In genomic region chr8:35964932-35965331, GRCm38 (mm10) we compare ENCODE assay signal across 23 mouse cellular contexts.
DNase-seq lines count a peak whose midpoint lies in the region; ATAC-seq and TF ChIP-seq lines count a peak whose summit lies in the region.
"Had no signal": no experiment of that assay in that cellular context is flagged by ENCODE, and none has a peak within 500 bp of the region (broad histone marks: within the 10 kb centered on the region; RNA-seq: fewer than 3 reads in every experiment).

No protein-coding gene starts in this region.

- peak overlapping the region; percentile 49 for H3K27ac ChIP-seq in heart, embryonic 12.5 days (ENCODE audit: poor library complexity, severe bottlenecking)
- no peak overlapping the region for H3K27ac ChIP-seq in kidney, postnatal 0 days
- no peak overlapping the region for H3K27ac ChIP-seq in hindbrain, embryonic 12.5 days
- H3K27ac ChIP-seq: embryonic facial prominence, embryonic 12.5 days; hindbrain, embryonic 13.5 days; liver, embryonic 13.5 days; stomach, embryonic 15.5 days had no signal

- H3K4me1 ChIP-seq in heart, embryonic 12.5 days (replicated peaks): peaks cover 26% of the 10 kb centered on the region
- no peaks in the 10 kb centered on the region; the same call in 1 of the 2 replicates for H3K4me1 ChIP-seq in kidney, postnatal 0 days (replicated peaks; ENCODE audit: insufficient read depth, low read length)
- peaks cover 9% of the 10 kb centered on the region; the same call in 1 of the 2 replicates for H3K4me1 ChIP-seq in hindbrain, embryonic 12.5 days
- H3K4me1 ChIP-seq: liver, embryonic 13.5 days; megakaryocyte, embryonic 14.5 days; stomach, embryonic 15.5 days had no signal

- intact Hi-C loops in heart, postnatal 10 days (cut with DNase I): no loop called here

- H3K36me3 ChIP-seq in heart, embryonic 12.5 days: no peaks in the 10 kb centered on the region
- no peaks in the 10 kb centered on the region for H3K36me3 ChIP-seq in kidney, postnatal 0 days (ENCODE audit: insufficient read depth, low read length)
- H3K36me3 ChIP-seq in hindbrain, embryonic 12.5 days: no peaks in the 10 kb centered on the region
- H3K36me3 ChIP-seq: embryonic facial prominence, embryonic 12.5 days; hindbrain, embryonic 13.5 days; liver, embryonic 13.5 days; stomach, embryonic 15.5 days had no signal

- no peak for TF ChIP-seq CTCF in kidney, postnatal 0 days (IDR thresholded peaks at IDR 0.05; ENCODE audit: low read depth)

- H3K4me2 ChIP-seq in heart, embryonic 12.5 days: no peak overlapping the region
- H3K4me2 ChIP-seq in kidney, postnatal 0 days (ENCODE audit: low read length): no peak overlapping the region
- no peak overlapping the region for H3K4me2 ChIP-seq in hindbrain, embryonic 12.5 days (replicated peaks)
- H3K4me2 ChIP-seq: embryonic facial prominence, embryonic 12.5 days; hindbrain, embryonic 13.5 days; liver, embryonic 13.5 days; stomach, embryonic 15.5 days had no signal

- WGBS in heart, embryonic 12.5 days: 15% methylated on average over 1 of the region's 1 CpGs
- 30% methylated on average over 1 of the region's 1 CpGs for WGBS in kidney, postnatal 0 days
- 60% methylated on average over 1 of the region's 1 CpGs for WGBS in hindbrain, embryonic 12.5 days

- H3K9ac ChIP-seq in heart, embryonic 12.5 days: no peak overlapping the region
- no peak overlapping the region for H3K9ac ChIP-seq in kidney, postnatal 0 days (ENCODE audit: low read depth, low read length)
- no peak overlapping the region for H3K9ac ChIP-seq in hindbrain, embryonic 12.5 days
- H3K9ac ChIP-seq: embryonic facial prominence, embryonic 12.5 days; forebrain, postnatal 0 days; hindbrain, embryonic 13.5 days; liver, embryonic 13.5 days; stomach, embryonic 15.5 days had no signal

- no peak for ATAC-seq in heart, embryonic 12.5 days (ENCODE audit: insufficient number of reproducible peaks, low FRiP score)
- ATAC-seq in kidney, postnatal 0 days (replicated peaks; ENCODE audit: low FRiP score, low read depth): no peak
- ATAC-seq in hindbrain, embryonic 12.5 days (ENCODE audit: low FRiP score): no peak
- ATAC-seq: forebrain, postnatal 0 days; midbrain, embryonic 16.5 days had no signal

- no peaks in the 10 kb centered on the region for H3K9me3 ChIP-seq in heart, embryonic 12.5 days (replicated peaks)
- no peaks in the 10 kb centered on the region for H3K9me3 ChIP-seq in kidney, postnatal 0 days (replicated peaks; ENCODE audit: low read length)
- H3K9me3 ChIP-seq in hindbrain, embryonic 12.5 days (replicated peaks): no peaks in the 10 kb centered on the region
- H3K9me3 ChIP-seq: embryonic facial prominence, embryonic 12.5 days; hindbrain, embryonic 13.5 days; liver, embryonic 13.5 days; stomach, embryonic 15.5 days had no signal

- no peaks in the 10 kb centered on the region for H3K27me3 ChIP-seq in heart, embryonic 12.5 days (replicated peaks)
- no peaks in the 10 kb centered on the region for H3K27me3 ChIP-seq in kidney, postnatal 0 days (ENCODE audit: insufficient read depth, low read length)
- no peaks in the 10 kb centered on the region for H3K27me3 ChIP-seq in hindbrain, embryonic 12.5 days
- H3K27me3 ChIP-seq: embryonic facial prominence, embryonic 12.5 days; hindbrain, embryonic 13.5 days; liver, embryonic 13.5 days; megakaryocyte, embryonic 14.5 days; stomach, embryonic 15.5 days had no signal

- no peak for DNase-seq in heart, postnatal 10 days
- DNase-seq in kidney, postnatal 0 days (ENCODE audit: low spot score): peak; percentile 22
- no peak for DNase-seq in kidney, postnatal 4 days
- peak; percentile 47 for DNase-seq in embryo, embryonic 10.5 days (ENCODE audit: low spot score)
- peak; percentile 43 for DNase-seq in mesoderm, embryonic 11.5 days (ENCODE audit: low read depth, low spot score)
- DNase-seq: adrenal gland, postnatal 14 days; cerebellum, adult 9-10 months; forebrain, postnatal 0 days; gastrocnemius, postnatal 25 days; kidney, adult 18-20 months; layer of hippocampus, adult 9-11 months; liver, embryonic 13.5 days; lung, adult 2 months; right cerebral cortex, adult 18-20 months; thymus, postnatal 25 days had no signal

- no peak overlapping the region for H3K4me3 ChIP-seq in heart, embryonic 12.5 days
- no peak overlapping the region for H3K4me3 ChIP-seq in kidney, postnatal 0 days (replicated peaks; ENCODE audit: low read depth, low read length)
- no peak overlapping the region for H3K4me3 ChIP-seq in hindbrain, embryonic 12.5 days
- H3K4me3 ChIP-seq: embryonic facial prominence, embryonic 12.5 days; hindbrain, embryonic 13.5 days; liver, embryonic 13.5 days; megakaryocyte, embryonic 14.5 days; myocyte; stomach, embryonic 15.5 days had no signal

Comparison
In these comparisons a context has a peak if more than half of its experiments do, and no peak if none do; other contexts are left out.
1. DNase-seq: peak in kidney, postnatal 0 days (single experiment), embryo, embryonic 10.5 days (single experiment) and mesoderm, embryonic 11.5 days (single experiment); none in heart, postnatal 10 days (0 of 2) and kidney, postnatal 4 days (0 of 2).